Mouse (Mus musculus) NIH3T3 (cell line): Measurements from ENCODE around the gene Gm21987.
A peak's percentile ranks its signal among the peaks of the same experiment; 100 is the strongest.

Source experiments
- DNase-seq: peaks from one replicate; pipeline ENCODE4 v3.0.0-alpha.2; 2012; ENCODE audit warnings: low read depth

Gene Gm21987

GRCm38 (mm10) chr16:38395060-38395730, 48.4 kb downstream of the Gm21987 start:
- DNase-seq = no peak

DNA sequence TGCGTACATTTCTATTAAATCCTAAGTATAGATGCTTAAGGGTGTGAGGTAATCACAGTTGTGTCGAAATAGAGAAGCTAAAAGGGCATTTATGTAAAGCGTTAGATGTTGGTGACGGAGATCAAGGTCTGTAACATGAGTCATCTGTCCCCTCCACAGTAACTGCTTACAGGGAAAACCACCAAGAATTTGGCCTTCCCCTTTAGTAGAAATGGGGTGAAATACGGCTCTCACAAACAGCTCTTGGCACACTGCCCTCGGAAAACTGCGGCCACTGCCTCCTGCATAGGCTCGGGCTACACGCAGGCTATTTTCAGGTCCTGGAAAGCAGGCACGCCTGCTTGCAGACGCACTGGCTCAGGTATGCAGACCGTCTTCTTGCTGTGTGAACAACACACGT, 49.3 kb downstream of the Gm21987 start:
- DNase-seq = peak; percentile 93

GRCm38 (mm10) chr16:38398266-38398665, 51.4 kb downstream of the Gm21987 start:
- DNase-seq = no peak

GRCm38 (mm10) chr16:38399076-38399475, 52.2 kb downstream of the Gm21987 start:
- DNase-seq = no peak

GRCm38 (mm10) chr16:38399531-38400231, 52.8 kb downstream of the Gm21987 start:
- peak; percentile 13 for DNase-seq

GRCm38 (mm10) chr16:38400311-38400960, 53.6 kb downstream of the Gm21987 start:
- DNase-seq = no peak

DNA sequence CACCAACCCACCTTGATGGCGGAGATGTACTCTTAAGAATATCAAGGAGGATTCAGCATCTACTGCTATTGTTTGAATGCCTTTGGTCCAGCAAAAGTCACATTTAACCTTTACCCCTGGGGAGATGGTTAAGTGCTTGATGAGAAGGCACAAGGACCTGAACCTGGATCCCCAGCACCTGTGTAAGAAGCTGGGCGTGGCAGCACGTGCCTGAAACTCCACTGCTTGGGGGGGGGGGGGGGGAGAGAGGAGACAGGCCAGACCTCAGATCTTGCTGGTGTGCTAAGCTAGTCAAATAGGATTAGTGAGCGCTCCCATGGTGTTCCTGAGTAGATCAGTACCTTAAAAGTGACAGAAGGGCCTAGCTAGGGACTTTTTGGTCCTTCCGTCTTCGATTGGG, 54.6 kb downstream of the Gm21987 start:
- DNase-seq = no peak

GRCm38 (mm10) chr16:38403639-38404038, 56.8 kb downstream of the Gm21987 start:
- DNase-seq = no peak

- no peak for DNase-seq
These were observed 59.5 kb downstream of the Gm21987 start for GRCm38 (mm10) chr16:38406293-38406692.

DNA sequence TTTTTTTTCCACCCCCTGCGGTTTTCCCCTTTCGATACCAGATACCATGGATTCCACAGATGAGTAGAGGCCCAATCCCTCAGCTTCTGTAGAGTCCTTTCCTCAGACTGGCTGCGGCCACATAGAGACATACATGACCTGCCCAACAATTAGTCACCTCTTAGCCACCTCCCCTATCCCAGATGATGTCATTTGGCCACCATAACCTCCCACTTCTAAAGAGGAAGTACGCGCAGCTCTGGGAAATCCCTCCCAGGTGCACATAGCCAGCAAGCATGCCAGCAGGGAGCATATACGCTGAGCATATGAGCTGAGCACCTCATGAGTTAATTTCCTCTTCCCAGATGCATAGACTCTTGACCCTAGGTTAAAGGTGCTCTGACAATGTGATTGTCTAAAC, 59.9 kb downstream of the Gm21987 start:
- no peak for DNase-seq

DNA sequence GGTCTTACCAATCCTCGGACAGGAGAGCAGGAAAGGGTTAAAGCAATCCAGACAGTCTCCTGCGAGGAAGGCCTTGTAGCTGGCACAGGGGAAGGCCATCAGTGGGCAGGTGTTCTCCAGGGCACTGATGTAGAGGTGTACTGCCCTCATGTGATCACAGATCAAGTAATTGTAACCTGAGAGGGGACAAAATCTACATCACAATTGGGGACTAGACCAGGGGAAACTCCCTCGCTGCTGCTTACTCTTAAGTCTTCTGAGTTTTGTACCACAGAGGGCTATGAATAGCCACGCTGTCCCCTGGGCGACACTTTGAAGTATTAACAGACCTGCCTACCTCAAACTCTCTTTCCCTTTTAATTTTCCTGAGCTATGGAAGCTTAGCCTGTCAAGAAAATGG, 60.7 kb downstream of the Gm21987 start:
- DNase-seq = no peak

- no peak for DNase-seq
These were observed 61.6 kb downstream of the Gm21987 start for GRCm38 (mm10) chr16:38408416-38408815.
